Mouse (Mus musculus) liver, embryonic 12.5 days (tissue): ENCODE results near the gene Npc1l1. TPM values are rescaled to one million over a fixed set of nuclear protein-coding genes. Genes with fewer than 3 reads are reported as not detected.

Experiments
- ATAC-seq: fragments of 200-750 bp; cut with Nextera tagmentation; 2 replicates; pipeline ENCODE4 v1.8.0; 2017; ENCODE audit warnings: moderate number of reproducible peaks, mild to moderate bottlenecking, moderate library complexity
- H3K27ac ChIP-seq: fragments of 300-500 bp; sonication (generic); 2 replicates; pipeline ENCODE4 v1.5.1; 2016; ENCODE audit warnings: mild to moderate bottlenecking
- H3K27me3 ChIP-seq: fragments of 300-500 bp; sonication (generic); replicated peaks from 2 replicates; pipeline ENCODE4 v1.6.1; 2016; ENCODE audit warnings: mild to moderate bottlenecking, moderate library complexity
- H3K36me3 ChIP-seq: fragments of 300-500 bp; sonication (generic); 2 replicates; pipeline ENCODE4 v1.6.1; 2016; ENCODE audit warnings: mild to moderate bottlenecking, moderate library complexity
- H3K4me1 ChIP-seq: fragments of 300-500 bp; sonication (generic); 2 replicates; pipeline ENCODE4 v1.6.1; 2016
- H3K4me2 ChIP-seq: fragments of 300-500 bp; sonication (generic); 2 replicates; pipeline ENCODE4 v1.6.1; 2016; ENCODE audit warnings: mild to moderate bottlenecking, moderate library complexity
- H3K4me3 ChIP-seq: fragments of 300-500 bp; sonication (generic); 2 replicates; pipeline ENCODE4 v1.5.1; 2016; ENCODE audit warnings: mild to moderate bottlenecking, moderate library complexity
- H3K9ac ChIP-seq: fragments of 300-500 bp; sonication (generic); 2 replicates; pipeline ENCODE4 v1.6.1; 2016; ENCODE audit warnings: mild to moderate bottlenecking, moderate library complexity
- H3K9me3 ChIP-seq: fragments of 300-500 bp; sonication (generic); replicated peaks from 2 replicates; pipeline ENCODE4 v1.6.1; 2016; ENCODE audit warnings: mild to moderate bottlenecking, moderate library complexity
- WGBS: fragments of 180-500 bp; shearing (Covaris S2); methylation state at CpG from one replicate; pipeline ENCODE4 v1.1.7; 2016; ENCODE audit not compliant: insufficient replicate concordance; 5-methylcytosine and 5-hydroxymethylcytosine counted together
- polyA plus RNA-seq: library from polyadenylated mRNA; unstranded; fragments of >200 nt; fragmentation: Nextera tagmentation; extraction: Ambion mirVana; gene quantifications from 2 replicates; pipeline ENCODE4 v1.2.1, GENCODE M21; 2016

Gene Npc1l1
- polyA plus RNA-seq, 1 experiment from 2014 or later = 0.21 TPM

DNA sequence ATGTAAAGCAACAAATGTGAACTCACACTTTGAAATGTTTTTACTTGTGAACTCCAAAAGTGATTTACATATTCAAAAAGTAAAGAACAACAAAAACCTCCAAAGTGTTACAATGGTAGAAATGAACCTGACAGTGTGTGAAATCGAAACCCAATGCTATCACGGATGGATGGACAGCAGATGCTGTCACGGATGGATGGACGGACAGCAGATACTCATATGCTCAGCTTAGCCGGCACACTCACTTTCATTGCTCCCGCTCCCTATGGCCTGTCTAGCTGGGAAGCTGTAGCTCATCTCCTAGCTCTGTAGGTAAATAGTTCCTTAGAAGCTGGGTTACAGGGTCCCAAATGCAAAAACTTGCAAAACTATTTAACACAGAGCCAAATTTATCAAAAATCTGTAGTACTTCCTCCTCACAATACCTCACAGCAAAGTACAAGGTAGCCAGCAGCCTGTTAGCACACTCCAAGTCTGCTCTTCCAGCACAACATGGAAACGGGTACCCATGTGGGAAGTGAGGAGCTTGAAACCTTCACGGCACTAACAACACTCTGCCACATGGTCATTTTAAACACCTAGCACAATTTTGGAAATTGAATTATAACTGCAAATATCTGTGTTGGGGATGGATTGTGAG, 52.0 kb downstream of the Npc1l1 start:
- Histone ChIP-seq H3K4me1 (peaks cover 52% of the 10 kb centered on the region), H3K4me2 (no peak overlapping the region), H3K27me3 (no peaks in the 10 kb centered on the region), H3K9ac (no peak overlapping the region), H3K27ac (no peak overlapping the region), H3K9me3 (no peaks in the 10 kb centered on the region), H3K4me3 (no peak overlapping the region), H3K36me3 (0 out of 2 replicates have a peak, but pooled peaks cover 4% of the 10 kb centered on the region)
- no peak for ATAC-seq
- WGBS = 75% methylated on average over 8 of the region's 8 CpGs

DNA sequence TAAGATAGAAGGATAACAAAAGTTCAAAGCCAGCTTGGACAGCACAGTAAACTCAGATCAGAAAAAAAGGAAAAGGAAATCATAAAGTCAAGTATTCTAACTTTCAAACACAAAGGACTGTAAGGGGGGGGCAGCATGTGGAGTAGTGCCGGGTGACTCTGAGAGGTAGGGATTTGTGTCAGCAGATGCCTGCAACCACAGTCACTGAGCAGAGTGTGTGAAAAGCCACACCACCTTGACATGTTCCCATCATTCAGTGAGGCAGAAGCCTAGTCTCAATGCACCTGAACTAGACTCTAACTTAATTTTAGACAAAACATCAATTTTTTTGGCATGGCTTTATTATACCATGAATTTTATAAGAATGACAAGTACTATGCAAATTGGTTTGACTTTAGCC, 54.4 kb downstream of the Npc1l1 start:
- Histone ChIP-seq H3K4me2 (no peak overlapping the region), H3K36me3 (no peaks in the 10 kb centered on the region), H3K27ac (no peak overlapping the region), H3K9me3 (no peaks in the 10 kb centered on the region), H3K4me1 (peaks cover 45% of the 10 kb centered on the region), H3K4me3 (no peak overlapping the region), H3K27me3 (no peaks in the 10 kb centered on the region), H3K9ac (no peak overlapping the region)
- no peak for ATAC-seq
- 56% methylated on average over 1 of the region's 1 CpGs for WGBS

DNA sequence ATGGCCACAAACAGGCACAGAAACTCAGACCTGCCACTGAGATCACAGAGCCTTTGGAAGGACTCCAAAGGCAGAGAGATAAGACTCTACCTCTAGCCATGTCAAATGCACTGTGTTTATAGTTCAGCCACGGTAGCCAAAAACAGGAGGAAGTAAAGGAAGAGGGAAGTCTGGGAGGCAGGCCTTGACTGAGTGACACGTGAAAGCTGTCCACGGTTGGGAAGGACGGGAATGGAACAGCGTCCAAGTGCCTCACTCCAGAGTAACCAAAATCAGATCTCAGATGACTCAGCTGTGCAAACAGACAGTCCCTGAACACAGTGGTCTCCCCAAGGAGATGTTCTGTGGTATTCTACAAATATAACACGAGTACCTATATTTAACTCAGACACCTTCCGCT, 55.2 kb downstream of the Npc1l1 start:
- peaks cover 39% of the 10 kb centered on the region for H3K4me1 ChIP-seq
- H3K27ac ChIP-seq = no peak overlapping the region
- 35% methylated on average over 7 of the region's 7 CpGs for WGBS
- no peak overlapping the region for H3K4me3 ChIP-seq
- no peak overlapping the region for H3K9ac ChIP-seq
- no peaks in the 10 kb centered on the region for H3K9me3 ChIP-seq
- H3K4me2 ChIP-seq = no peak overlapping the region
- no peak for ATAC-seq
- no peaks in the 10 kb centered on the region for H3K27me3 ChIP-seq
- no peaks in the 10 kb centered on the region for H3K36me3 ChIP-seq

DNA sequence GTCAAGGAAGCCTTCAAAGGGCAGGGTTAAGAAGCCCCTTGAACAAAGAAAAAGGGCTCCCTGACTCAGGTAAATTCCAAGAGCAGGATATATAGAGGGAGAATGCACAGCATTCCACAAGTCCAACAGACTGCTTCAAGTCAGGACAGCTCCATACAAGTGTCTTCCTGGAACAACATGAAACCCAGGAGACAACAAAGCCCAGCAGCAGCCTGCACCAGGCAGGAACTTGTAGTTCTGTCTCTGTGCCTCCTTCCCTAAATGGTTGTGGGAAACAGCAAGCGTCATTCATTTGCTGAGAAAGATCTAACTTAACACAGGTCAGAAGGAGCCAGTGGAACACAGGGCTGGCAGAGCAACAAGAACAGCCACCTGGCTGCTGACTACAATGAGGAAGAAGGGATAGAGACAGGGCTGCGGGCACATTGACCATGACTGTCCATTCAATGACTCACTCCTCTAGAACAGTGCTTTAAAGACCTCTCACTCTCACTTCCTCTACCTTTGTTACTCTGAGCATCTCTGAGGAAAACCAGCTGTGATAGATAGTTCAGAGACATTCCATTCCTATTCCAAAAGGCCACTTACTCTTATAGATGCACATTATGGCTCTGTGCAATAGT, 60.8 kb downstream of the Npc1l1 start:
- WGBS = 26% methylated on average over 2 of the region's 2 CpGs
- Histone ChIP-seq H3K27me3 (no peaks in the 10 kb centered on the region), H3K4me1 (peaks cover 21% of the 10 kb centered on the region; the same call in 1 of the 2 replicates), H3K9me3 (no peaks in the 10 kb centered on the region), H3K36me3 (no peaks in the 10 kb centered on the region), H3K4me2 (no peak overlapping the region), H3K9ac (no peak overlapping the region), H3K27ac (no peak overlapping the region), H3K4me3 (no peak overlapping the region)
- ATAC-seq = no peak

DNA sequence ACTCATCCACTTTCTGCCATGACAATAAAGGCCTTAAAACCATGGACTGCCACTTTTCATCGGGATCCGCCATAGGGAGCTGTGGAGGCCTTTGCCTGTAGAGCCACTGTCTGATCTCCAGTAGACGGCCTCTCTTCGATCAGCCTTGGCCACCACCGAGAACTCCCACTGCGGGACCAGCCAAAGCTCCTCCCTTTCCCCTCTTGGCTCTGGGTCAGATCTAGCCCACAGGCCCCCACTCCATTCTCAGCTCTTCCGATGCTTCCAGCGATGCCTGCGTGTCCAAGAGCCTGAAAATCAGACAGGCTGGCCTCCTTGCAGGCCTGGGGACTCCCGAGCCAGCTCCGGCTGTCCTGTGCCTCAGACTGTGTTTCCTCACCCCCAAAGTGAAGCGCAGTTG, 63.6 kb downstream of the Npc1l1 start:
- Histone ChIP-seq H3K27ac (no peak overlapping the region), H3K4me1 (peaks cover 35% of the 10 kb centered on the region), H3K9ac (no peak overlapping the region), H3K27me3 (no peaks in the 10 kb centered on the region), H3K4me2 (no peak overlapping the region), H3K36me3 (no peaks in the 10 kb centered on the region), H3K4me3 (no peak overlapping the region), H3K9me3 (no peaks in the 10 kb centered on the region)
- no peak for ATAC-seq
- 84% methylated on average over 12 of the region's 12 CpGs for WGBS

DNA sequence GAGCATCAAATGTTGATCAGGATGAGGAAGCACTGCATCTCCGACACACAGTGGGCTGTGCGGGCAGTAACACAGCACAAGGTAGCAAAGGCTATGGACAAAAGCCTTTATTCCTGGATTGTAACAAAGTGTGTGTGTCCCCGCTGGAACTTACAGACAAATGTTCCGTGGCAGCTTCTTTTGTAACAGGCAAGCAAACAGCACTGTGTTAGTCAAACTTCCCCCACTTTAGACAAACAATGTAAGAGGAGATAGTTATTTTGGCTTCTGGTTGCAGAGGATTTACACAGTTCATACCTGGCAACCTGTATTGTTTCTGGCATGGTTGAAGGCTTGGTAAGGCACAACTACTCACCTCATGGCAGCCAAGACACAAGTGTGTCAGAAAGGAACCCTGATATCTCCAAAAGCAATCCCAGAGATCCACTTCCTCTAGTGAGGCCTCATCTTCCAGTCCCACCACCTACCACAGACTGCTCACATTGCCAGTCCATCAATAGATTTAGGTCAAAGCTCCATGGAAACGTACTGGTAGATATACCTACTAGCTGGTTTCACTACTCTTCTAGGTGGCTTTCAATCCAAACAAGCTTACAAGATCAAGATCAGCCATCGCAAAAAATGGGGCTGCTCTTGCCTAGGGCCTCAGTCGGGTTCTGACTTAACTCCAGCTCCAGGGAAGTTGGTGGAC, 64.4 kb downstream of the Npc1l1 start:
- no peak for ATAC-seq
- no peaks in the 10 kb centered on the region for H3K9me3 ChIP-seq
- WGBS = 73% methylated on average over 7 of the region's 7 CpGs
- H3K27me3 ChIP-seq = no peaks in the 10 kb centered on the region
- H3K9ac ChIP-seq = no peak overlapping the region
- H3K4me1 ChIP-seq = peaks cover 42% of the 10 kb centered on the region
- no peak overlapping the region for H3K4me3 ChIP-seq
- H3K36me3 ChIP-seq = no peaks in the 10 kb centered on the region
- H3K27ac ChIP-seq = 0 out of 2 replicates have a peak overlapping the region, but pooled peaks have one; percentile 8
- no peak overlapping the region for H3K4me2 ChIP-seq

DNA sequence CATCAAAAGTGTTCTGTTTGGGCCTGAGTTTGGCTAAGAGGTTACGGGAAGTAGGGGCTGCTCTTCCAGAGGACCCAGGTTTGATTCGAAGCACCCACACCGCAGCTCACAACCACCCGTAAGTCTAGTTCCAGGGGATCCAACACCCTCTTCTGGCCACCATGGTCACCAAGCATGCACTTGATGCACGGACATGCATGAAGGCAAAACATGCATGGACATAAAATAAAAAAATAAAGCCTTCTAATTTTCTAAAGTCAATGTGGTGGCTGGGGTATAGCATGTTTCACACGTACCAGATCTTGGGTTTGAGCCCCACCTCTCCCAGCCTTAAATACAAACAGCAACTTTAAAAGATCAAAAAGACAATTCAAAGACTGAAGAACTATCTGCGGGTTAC, 65.2 kb downstream of the Npc1l1 start:
- Histone ChIP-seq H3K27me3 (no peaks in the 10 kb centered on the region), H3K4me1 (peaks cover 49% of the 10 kb centered on the region), H3K27ac (no peak overlapping the region), H3K36me3 (no peaks in the 10 kb centered on the region), H3K4me3 (no peak overlapping the region), H3K9ac (no peak overlapping the region), H3K4me2 (no peak overlapping the region), H3K9me3 (no peaks in the 10 kb centered on the region)
- 89% methylated on average over 7 of the region's 7 CpGs for WGBS
- ATAC-seq = no peak

DNA sequence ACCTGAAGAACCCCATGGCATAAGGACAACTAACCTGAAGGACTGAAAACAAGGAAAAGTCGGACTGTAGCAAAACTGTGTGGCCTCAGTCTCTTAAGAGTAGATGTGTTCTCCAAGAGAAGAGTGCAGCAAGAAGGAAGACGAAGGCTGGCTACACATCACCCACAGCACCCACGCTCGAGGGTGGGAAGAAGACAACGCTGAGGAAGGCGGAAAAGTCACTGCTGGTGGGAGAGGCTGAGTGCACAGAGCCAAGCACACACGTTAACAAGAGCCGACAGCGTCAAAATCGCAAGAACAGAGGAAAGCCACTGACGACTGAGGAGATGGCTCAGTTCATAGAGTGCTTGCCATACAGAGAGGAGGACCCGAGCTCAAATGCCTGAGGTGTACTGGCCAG, 66.2 kb downstream of the Npc1l1 start:
- Histone ChIP-seq H3K36me3 (no peaks in the 10 kb centered on the region), H3K27ac (no peak overlapping the region), H3K4me3 (no peak overlapping the region), H3K4me1 (peaks cover 49% of the 10 kb centered on the region), H3K9ac (no peak overlapping the region), H3K4me2 (no peak overlapping the region), H3K27me3 (no peaks in the 10 kb centered on the region), H3K9me3 (no peaks in the 10 kb centered on the region)
- ATAC-seq = no peak
- 78% methylated on average over 12 of the region's 12 CpGs for WGBS

DNA sequence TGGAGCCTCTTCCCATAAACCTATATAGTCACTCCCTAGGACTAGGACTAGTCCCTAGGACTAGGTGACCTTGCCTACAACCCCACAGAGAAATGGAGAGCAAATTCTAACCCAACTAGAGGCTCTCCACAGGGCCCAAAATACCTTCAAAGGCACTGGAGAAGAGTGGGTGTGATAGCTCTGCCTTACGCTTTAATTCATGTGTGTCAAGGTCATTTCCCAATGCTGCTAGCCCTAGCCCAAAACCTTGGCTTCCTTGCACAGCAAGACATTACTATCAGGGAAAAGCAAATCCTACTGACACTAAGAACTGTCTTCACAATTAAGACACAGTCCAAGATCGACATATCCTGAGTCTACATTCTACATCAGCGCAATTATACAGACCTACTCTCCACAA, 66.9 kb downstream of the Npc1l1 start:
- WGBS = 83% methylated on average over 3 of the region's 3 CpGs
- Histone ChIP-seq H3K36me3 (no peaks in the 10 kb centered on the region), H3K4me1 (peaks cover 49% of the 10 kb centered on the region), H3K4me2 (no peak overlapping the region), H3K9ac (no peak overlapping the region), H3K9me3 (no peaks in the 10 kb centered on the region), H3K27me3 (no peaks in the 10 kb centered on the region), H3K4me3 (no peak overlapping the region), H3K27ac (no peak overlapping the region)
- ATAC-seq = no peak

DNA sequence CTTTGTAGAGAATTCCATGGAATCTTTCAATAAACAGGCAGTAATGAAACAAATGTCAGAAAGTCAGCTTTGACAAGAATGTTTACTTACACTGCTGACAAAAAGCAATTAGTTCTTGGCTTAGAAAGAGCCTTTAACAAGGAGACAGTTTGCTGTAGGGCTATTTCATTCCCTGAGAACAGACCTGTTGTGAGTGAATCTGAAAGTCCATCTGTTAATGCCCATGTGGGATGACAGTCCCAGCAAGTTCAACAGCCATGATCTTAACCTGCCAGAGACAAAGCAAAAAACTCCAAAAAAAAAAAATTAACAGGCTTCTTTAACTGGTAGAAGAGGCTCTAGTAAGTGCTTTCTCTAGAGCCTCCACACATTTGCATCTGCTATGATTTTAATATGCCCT, 68.4 kb downstream of the Npc1l1 start:
- ATAC-seq = no peak
- Histone ChIP-seq H3K4me3 (no peak overlapping the region), H3K36me3 (no peaks in the 10 kb centered on the region), H3K27ac (no peak overlapping the region), H3K27me3 (no peaks in the 10 kb centered on the region), H3K9ac (no peak overlapping the region), H3K4me2 (no peak overlapping the region), H3K9me3 (no peaks in the 10 kb centered on the region), H3K4me1 (peaks cover 47% of the 10 kb centered on the region)
